Mouse (Mus musculus) brown adipose tissue, adult 24 weeks (tissue): ENCODE data around the gene Crtc2. TPM values are rescaled to one million over a fixed set of nuclear protein-coding genes. Genes with fewer than 3 reads are reported as not detected.

ENCODE experiments used
- H3K27ac ChIP-seq: fragments of 200-500 bp; replicated peaks from 2 replicates; pipeline ENCODE4 v1.5.1; 2012; ENCODE audit warnings: low read depth, mild to moderate bottlenecking, low read length
- H3K4me1 ChIP-seq: fragments of 200-500 bp; 2 replicates; pipeline ENCODE4 v1.6.1; 2012; ENCODE audit warnings: low read length, mixed read lengths; ENCODE audit not compliant: control insufficient read depth, insufficient read depth, insufficient read length
- H3K4me3 ChIP-seq: fragments of 200-500 bp; 2 replicates; pipeline ENCODE4 v1.5.1; 2012; ENCODE audit warnings: low read depth, mild to moderate bottlenecking, low read length, moderate library complexity; ENCODE audit not compliant: insufficient read depth
- polyA plus RNA-seq: library from polyadenylated mRNA; stranded (reverse); fragments of >200 nt; gene quantifications from 2 replicates; pipeline ENCODE4 v1.2.4, GENCODE M21; 2012; ENCODE audit not compliant: missing spikeins, insufficient read depth, insufficient read length

Gene Crtc2
- polyA plus RNA-seq, 1 experiment, result 25.7 TPM

GRCm38 (mm10) chr3:90293352-90294063 lies 39.5 kb downstream of the Crtc2 start:
- H3K4me1 ChIP-seq, result peaks cover 3% of the 10 kb centered on the region; the same call in 1 of the 2 replicates
- H3K4me3 ChIP-seq, result peak overlapping the region; percentile 72
- H3K27ac ChIP-seq, result peak overlapping the region; percentile 40; the same call in 1 of the 2 replicates

- Histone ChIP-seq H3K4me1 (peaks cover 3% of the 10 kb centered on the region; the same call in 1 of the 2 replicates), H3K4me3 (peak overlapping the region; percentile 72), H3K27ac (peak overlapping the region; percentile 40; the same call in 1 of the 2 replicates)
Measured at GRCm38 (mm10) chr3:90294064-90294440, 40.1 kb downstream of the Crtc2 start.

- peaks cover 3% of the 10 kb centered on the region; the same call in 1 of the 2 replicates for H3K4me1 ChIP-seq
- H3K27ac ChIP-seq, result no peak overlapping the region
- peak overlapping the region; percentile 72; the same call in 1 of the 2 replicates for H3K4me3 ChIP-seq
Measured at GRCm38 (mm10) chr3:90294651-90295050, 40.7 kb downstream of the Crtc2 start.

- H3K4me3 ChIP-seq, result no peak overlapping the region
- H3K27ac ChIP-seq, result no peak overlapping the region
- peaks cover 2% of the 10 kb centered on the region; the same call in 1 of the 2 replicates for H3K4me1 ChIP-seq
Measured at GRCm38 (mm10) chr3:90305801-90306200, 51.8 kb downstream of the Crtc2 start.

GRCm38 (mm10) chr3:90309589-90309988 lies 55.6 kb downstream of the Crtc2 start:
- no peak overlapping the region for H3K4me3 ChIP-seq
- H3K27ac ChIP-seq, result no peak overlapping the region
- peaks cover 2% of the 10 kb centered on the region; the same call in 1 of the 2 replicates for H3K4me1 ChIP-seq

GRCm38 (mm10) chr3:90313367-90313766 lies 59.4 kb downstream of the Crtc2 start:
- Histone ChIP-seq H3K27ac (no peak overlapping the region), H3K4me1 (peaks cover 2% of the 10 kb centered on the region; the same call in 1 of the 2 replicates), H3K4me3 (no peak overlapping the region)

Other genes with a start within 250 kb of the Crtc2 start
- gene 4933434E20Rik, start 202.5 kb upstream of the Crtc2 start, polyA plus RNA-seq, result 62.5 and 63.0 TPM in 2 replicates
- 43.1 and 61.4 TPM in 2 replicates for gene Ubap2l, start 201.5 kb upstream of the Crtc2 start, polyA plus RNA-seq
- 96.4 and 103 TPM in 2 replicates for gene Tpm3, start 181.5 kb upstream of the Crtc2 start, polyA plus RNA-seq
- 0.20 TPM in 1 of 2 replicates, not detected in the other for gene Nup210l, start 150.0 kb upstream of the Crtc2 start, polyA plus RNA-seq
- 67.2 and 808 TPM in 2 replicates for gene Rps27, start 40.5 kb upstream of the Crtc2 start, polyA plus RNA-seq
- 11.5 and 16.6 TPM in 2 replicates for gene Rab13, start 40.5 kb upstream of the Crtc2 start, polyA plus RNA-seq
- 68.2 and 97.4 TPM in 2 replicates for gene Jtb, start 22.6 kb upstream of the Crtc2 start, polyA plus RNA-seq
- gene Creb3l4, start 10.7 kb upstream of the Crtc2 start, polyA plus RNA-seq, result not detected in 2 replicates
- 46.7 and 53.9 TPM in 2 replicates for gene Slc39a1, start 6.0 kb upstream of the Crtc2 start, polyA plus RNA-seq
- 2.2 and 3.7 TPM in 2 replicates for gene Dennd4b, start 11.0 kb downstream of the Crtc2 start, polyA plus RNA-seq
- gene Gatad2b, start 39.0 kb downstream of the Crtc2 start, polyA plus RNA-seq, result 14.7 and 22.0 TPM in 2 replicates
- 0.52 and 2.1 TPM in 2 replicates for gene Slc27a3, start 135.8 kb downstream of the Crtc2 start, polyA plus RNA-seq
- 12.6 and 13.2 TPM in 2 replicates for gene Ints3, start 179.5 kb downstream of the Crtc2 start, polyA plus RNA-seq
- gene Npr1, start 211.7 kb downstream of the Crtc2 start, polyA plus RNA-seq, result 18.0 and 27.9 TPM in 2 replicates
- gene Ilf2, start 222.0 kb downstream of the Crtc2 start, polyA plus RNA-seq, result 30.2 and 30.6 TPM in 2 replicates
- 55.5 and 71.6 TPM in 2 replicates for gene Snapin, start 236.9 kb downstream of the Crtc2 start, polyA plus RNA-seq